Mouse (Mus musculus) cerebellum, postnatal 25 days (tissue): ENCODE results near the gene Gpr84.

Source experiments
- DNase-seq, 2 experiments: peaks; one replicate each; pipeline ENCODE4 v3.0.0; 2021; ENCODE audit warnings: mixed read lengths in 2 of 2

Gpr84 gene

DNA sequence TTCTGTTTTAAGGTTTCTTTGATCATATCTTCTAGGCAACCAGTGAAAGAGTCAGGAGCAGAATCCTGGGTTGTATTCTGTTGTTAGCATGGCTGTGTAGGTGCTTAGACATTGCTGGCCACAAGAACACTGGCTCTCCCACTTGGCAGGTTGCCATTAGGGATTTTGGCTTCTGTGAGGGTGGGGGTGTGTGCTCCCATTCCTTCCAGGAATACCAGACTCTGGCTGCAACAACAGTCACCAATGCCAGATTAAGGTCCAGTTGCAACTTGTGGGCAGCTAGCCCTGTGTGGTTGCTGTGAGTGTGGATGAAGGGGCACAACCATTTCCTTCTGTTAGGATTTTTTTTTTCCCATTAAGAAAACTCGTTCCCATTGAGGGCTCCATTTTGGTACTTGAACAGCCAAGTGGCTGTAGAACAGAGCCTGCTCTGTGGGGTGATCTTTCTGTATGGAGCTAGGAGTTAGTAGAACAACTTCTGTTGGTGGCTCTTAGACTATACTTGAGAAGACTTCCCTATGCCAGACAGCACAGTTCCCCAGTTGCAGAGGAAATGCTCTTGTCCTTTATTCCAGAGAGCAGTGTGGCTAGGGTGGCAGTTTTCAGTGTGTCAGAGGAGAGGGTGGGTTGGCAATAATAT is 24.5 kb downstream of the Gpr84 start:
- peak; percentile 47 to 64 for DNase-seq

DNA sequence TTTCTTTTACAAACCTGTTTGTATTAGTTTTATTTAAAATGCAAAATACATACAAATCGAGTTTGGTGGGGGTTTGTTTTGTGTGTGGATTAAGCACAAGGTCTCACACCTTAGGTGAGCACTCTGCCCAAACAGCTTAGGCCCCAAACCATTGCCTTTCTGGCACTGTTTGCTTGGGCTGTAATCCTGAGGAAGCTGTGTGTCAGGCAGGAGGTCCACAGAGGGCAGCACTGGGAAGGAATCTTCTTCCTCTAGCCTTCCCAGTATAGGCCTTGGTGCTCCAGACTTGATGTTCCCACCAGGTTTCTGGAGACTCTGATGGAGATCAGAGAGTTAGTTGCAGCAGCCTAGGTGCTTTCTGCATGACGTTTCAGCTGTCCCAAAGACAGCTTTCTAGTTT is 25.8 kb downstream of the Gpr84 start:
- DNase-seq, result no peak

DNA sequence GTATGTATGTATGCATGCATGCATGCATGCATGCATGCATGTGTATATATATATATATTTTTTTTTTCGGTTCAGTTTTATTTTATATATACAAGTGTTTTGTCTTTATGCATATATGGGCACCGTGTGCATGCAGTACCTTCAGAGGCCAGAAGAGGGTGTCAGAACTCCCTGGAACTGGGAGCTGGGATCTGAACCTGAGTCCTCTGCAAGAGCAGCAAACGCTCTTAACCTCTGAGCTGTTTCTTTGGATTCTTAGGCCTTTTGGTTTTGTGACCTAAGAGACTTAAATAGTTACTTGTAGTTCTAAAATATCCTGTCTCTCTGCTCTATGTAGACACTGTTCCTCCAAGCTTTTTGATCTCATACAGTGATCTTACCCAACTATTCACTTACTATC is 26.3 kb downstream of the Gpr84 start:
- peak; percentile 42 to 61 for DNase-seq

DNA sequence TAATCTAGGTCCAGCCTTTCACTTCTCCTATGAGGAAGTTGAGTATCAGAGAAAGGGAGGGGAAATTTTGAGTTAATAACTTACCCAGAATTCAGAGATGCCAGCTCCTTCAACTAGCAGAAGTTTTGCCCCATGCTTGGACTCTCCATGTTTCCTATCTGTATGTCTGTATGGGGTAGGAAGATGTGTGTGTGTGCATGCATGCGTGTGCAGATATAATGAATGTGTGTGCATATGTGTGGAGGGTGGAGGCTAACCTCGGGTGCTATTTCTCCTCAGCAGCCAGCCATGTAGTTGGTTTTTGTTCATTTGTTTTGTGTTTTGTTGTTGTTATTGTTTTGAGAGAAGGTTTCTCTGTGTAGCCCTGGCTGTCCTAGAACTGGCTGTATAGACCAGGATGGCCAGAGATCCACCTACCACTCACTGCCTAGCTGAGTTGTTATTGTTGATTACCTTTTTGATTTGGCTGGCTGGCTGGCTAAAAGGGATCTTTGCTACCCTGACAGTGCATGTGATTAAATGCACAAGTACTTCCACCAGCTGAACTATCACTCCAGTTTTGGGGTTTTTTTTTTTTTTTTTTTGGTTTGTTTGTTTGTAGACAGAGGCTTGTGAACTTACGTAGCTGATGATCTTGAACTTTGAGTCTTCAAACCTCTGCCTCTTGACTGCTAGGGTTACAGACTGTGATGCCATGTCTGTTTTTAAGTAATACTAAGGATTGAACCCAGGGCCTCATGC is 28.8 kb downstream of the Gpr84 start:
- no peak for DNase-seq

DNA sequence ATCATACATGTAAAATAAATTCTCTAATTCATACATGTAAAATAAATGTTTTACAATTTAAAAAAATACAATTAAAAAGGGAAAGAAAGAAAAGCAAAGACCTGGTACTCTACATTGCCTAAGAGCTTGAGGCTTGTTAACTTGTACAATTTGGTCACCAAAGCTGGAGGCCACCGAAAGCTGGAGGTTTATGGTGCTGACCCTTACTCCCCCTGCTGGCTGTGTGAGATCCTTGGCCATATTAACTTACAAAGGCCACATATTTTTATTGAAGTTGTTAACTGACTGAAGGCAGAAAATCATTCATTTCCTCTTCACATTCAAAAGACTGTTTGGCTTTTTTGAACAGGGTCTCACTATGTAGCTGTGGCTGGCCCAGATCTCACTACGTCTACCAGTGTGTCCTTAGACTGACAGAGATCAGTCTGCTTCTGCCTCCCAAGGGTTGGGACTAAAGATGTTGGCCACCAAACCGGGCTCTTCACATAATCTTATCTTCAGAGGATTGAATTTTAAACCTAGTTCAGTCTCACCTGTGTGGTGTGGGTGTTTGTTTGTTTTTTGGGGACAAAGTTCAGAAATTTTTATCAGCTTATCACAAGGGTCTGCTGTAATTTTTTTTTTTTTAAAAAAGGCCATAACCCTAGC is 29.5 kb downstream of the Gpr84 start:
- DNase-seq, result peak in 1 of 2 experiments; percentile 18

DNA sequence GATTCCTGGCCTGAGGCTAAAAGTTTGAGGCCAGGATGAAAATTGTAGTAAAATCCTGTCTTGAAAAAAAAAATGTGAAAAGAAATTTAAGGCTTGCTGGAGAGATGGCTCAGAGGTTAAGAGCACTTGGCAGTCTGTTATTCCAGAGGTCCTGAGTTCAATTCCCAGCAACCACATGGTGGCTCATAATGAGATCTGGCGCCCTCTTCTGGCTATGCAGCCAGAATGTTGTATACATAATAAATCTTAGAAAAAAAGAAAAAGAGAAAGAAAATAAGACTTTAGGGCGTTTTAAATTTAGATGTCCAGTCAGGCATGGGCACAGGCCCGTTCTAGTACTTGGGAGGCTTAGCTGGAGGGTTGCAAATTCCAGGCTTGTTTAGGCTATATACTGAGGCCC is 30.7 kb downstream of the Gpr84 start:
- DNase-seq, result peak in 1 of 2 experiments; percentile 36

DNA sequence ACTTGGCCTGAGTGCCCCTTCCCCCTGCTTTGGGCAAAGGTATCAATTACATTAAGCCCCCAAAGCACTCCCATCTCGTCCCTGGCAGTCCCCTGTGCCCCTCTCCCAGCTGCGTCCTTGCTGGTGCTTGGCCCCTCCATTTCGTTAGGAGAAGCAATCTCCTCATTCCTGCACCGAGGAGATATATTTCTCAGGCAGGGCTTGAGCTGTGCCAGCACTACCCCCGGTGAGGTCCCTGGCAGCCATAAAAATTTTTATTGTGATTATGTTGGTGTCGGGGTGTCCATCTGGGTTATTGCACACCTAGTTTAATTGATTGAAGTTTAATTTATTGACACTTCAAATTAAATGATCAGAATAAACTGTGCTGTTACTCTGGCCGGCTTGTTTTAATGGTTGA is 32.5 kb downstream of the Gpr84 start:
- no peak for DNase-seq

DNA sequence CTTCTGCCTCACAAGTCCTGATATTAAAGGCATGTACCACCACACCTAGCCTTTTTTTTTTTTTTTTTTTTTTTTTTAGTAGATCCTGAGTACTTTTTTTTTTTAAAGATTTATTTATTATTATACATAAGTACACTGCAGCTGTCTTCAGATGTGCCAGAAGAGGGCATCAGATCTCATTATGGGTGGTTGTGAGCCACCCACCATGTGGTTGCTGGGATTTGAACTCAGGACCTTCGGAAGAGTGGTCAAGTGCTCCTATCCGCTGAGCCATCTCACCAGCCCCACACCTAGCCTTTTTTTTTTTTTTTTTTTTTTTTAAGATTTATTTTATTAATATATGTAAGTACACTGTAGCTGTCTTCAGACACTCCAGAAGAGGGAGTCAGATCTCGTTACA is 34.5 kb downstream of the Gpr84 start:
- peak in 1 of 2 experiments; percentile 9 for DNase-seq

DNA sequence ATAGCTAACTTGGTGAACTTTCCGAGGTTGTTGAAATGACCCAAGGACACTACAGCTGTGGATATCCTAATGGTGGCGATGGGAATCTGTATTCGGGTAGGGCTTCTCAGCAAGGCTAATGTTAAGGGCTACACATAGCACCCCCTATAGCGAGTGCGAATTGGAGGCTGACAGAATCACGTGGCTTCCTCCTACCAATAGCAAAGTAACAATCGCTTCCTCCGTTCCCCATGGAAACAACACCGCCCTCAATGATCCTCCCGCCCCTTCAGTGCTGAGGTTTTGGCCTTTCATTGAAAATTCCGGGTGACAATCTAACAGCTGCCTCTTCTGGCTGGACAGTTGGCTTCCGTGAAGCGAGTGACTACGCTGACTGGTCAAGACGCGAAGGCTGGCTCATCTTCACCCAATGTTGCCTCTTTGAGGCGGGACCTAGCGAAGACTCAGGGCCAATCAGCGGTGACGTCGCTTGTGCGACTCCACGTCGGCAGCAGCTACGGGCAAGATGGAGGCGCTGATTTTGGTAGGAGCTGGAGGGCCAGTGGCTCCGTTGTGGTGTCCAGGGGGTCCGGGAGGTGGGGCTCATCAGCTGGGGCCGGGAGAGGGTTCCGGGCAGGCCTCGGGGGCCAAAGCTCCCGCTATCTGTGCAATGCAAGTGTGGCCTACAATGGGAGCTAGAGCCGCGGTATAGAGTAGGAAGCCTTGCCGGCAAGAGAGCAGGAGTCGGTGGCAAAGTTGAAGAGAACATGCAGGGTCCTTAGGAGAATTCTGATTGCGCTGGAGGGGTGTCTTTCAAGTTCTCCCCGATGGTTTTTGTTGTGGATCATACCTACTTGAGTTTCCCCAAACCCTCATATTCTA is 37.8 kb downstream of the Gpr84 start, which contains the start of gene Copz1:
Gene Copz1 (plus strand): TSS at position 296 of the 861 bp plus-strand sequence.
- peak; percentile 96 for DNase-seq

DNA sequence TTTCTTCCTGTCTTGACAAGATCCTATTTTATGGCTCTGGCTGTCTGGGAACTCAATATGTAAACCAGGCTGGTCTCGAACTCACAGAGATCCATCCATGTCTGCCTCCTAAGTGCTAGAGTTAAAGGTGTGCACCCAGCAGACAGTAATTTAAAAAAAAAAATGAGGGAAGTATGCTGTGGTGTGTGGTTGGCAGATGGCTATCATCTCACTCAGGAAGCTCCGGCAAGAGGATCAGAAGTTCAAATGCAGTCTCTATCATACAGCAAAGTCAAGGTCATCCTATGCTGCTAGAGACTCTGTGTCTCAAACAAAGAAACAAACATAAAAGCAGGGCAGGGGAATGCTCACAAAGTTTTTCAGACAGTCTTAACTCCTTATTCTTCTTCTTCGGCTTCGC is 41.5 kb downstream of the Gpr84 start:
- no peak for DNase-seq

DNA sequence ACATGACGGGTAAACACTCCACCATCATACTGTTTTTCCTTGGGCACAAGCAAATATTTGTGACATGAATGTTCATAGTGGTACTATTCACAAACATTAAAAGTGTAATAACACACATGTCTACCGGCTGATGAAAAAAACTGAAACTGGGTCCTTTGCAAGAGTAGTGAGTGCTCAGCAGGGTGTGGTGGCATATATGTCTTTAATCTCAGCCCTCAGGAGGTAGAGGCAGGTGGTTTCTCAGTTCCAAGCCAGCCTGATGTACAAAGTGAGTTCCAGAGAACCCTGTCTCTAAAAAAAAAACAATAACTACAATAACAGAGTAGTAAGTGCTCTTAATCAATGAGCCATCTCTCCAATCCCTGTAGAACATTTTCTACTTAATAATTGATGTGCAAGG is 45.6 kb downstream of the Gpr84 start:
- DNase-seq, result no peak

DNA sequence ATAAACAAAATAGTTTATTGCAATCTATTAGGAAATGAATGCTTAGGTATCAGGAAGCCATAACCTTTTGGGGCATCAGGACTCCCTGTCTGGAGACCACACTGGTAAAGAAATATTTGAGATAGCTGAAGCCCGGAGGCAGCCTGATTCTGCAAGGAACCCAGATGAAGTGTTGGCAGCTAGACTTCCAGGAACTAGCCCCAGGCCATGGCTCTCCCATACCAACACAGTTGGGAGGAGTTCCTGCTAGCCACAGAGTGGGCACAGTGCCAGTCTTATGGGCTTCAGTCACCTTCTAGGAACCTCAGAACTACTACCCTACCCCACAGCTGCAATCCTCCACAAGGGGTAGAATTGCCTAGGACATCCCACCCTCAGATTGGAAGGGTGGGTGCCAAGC is 50.4 kb downstream of the Gpr84 start:
- no peak for DNase-seq

DNA sequence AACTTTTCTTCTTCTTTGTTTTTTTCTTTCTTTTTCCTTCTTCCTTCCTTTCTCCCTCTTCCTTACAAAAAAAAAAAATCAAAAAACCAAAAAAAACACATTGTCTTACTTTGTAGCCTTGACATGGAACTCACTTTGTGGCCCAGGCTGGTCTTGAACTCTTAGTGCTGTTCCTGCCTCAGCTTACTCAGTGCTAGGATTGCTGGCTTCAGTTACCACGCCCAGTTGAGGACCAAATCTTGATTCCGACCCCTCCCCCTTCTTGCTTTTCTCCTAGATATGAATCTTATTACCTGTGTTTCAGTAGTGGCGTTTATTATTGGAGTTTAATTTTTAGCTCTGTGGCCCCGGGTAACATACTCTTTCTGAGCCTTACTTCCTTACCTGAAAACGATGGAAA is 51.2 kb downstream of the Gpr84 start:
- no peak for DNase-seq
